Mouse (Mus musculus): ENCODE results near the gene Ubap1l.

GRCm38 (mm10) chr9:65404331-65405183 is 43.7 kb downstream of the Ubap1l start:
- TF ChIP-seq GATA1 (IDR thresholded peaks at IDR 0.05; ENCODE audit: low read length) (no peak), TAL1 (IDR thresholded peaks at IDR 0.05; ENCODE audit: low read length) (no peak)

Data from erythroblast, embryonic 14.5 days (primary cell).